Mouse (Mus musculus) erythroid progenitor cell, adult 5-6 weeks (primary cell): ENCODE data around the gene Rassf2. TPM values are rescaled to one million over a fixed set of nuclear protein-coding genes. Genes with fewer than 3 reads are reported as not detected.

Experiments
- ATAC-seq: replicated peaks from 2 replicates; pipeline ENCODE4 v1.8.0; 2016; ENCODE audit warnings: moderate number of reproducible peaks, mild to moderate bottlenecking, moderate TSS enrichment, inconsistent platforms; ENCODE audit not compliant: poor library complexity, low FRiP score, severe bottlenecking
- total RNA-seq, 2 experiments: library from RNA; stranded (forward) in 1 of 2; stranded (reverse) in 1 of 2; fragments of 150-400 nt in 1 of 2; fragments of 186-747, 209-891 nt in 1 of 2; gene quantifications; 2 replicates each; pipeline versions ENCODE4 v1.2.3 to v1.2.4; 2015 to 2017; ENCODE audit warnings: low replicate concordance in 2 of 2

The Rassf2 gene
- total RNA-seq, 2 experiments from 2014 or later: 9.6 to 16.7 TPM

DNA sequence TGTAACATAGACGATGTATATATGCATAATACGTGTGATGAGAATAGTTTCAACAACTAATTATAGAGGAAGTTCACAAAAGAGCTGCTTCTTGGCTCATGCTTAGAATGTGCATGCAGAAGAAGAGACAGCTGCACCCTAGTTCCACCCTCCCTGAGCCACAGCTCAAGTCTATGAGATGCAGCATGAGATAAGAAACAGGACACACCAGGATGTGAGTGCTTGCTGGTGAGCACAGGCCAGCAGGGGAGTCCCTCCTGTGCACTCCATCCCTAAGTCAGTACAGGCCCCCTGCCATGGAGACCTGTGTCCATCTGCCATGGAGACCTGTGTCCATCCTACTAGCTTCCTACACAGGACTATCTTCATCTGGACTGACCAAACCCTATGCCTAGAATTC, 59.5 kb downstream of the Rassf2 start:
- ATAC-seq: no peak

- ATAC-seq: no peak
These were observed 68.4 kb downstream of the Rassf2 start for GRCm38 (mm10) chr2:131961671-131962070.

- ATAC-seq: no peak
These were observed 72.3 kb downstream of the Rassf2 start for GRCm38 (mm10) chr2:131957731-131958222.

GRCm38 (mm10) chr2:131956336-131957256, 73.5 kb downstream of the Rassf2 start:
- no peak for ATAC-seq

DNA sequence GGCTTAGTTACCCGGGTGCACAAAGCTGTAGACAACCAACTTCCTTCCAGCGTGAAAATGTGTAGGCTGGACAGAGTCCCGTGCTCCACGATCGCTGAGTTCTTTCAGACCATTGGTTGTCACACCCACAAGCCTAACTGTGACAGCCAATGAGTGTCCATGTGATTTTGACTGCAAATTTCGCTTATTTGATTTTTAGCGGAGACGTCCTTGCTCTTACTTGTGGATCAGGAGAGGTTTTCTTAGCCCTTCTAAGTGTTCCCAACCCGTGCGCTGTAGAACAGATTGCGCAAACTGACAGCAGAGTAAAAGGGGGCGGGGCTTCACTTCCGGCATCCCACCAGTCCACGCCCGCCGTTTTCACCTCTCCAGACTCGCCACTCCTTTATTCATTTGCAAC, 74.8 kb downstream of the Rassf2 start:
- ATAC-seq: no peak

- no peak for ATAC-seq
These were observed 75.2 kb downstream of the Rassf2 start for GRCm38 (mm10) chr2:131954835-131955234.

DNA sequence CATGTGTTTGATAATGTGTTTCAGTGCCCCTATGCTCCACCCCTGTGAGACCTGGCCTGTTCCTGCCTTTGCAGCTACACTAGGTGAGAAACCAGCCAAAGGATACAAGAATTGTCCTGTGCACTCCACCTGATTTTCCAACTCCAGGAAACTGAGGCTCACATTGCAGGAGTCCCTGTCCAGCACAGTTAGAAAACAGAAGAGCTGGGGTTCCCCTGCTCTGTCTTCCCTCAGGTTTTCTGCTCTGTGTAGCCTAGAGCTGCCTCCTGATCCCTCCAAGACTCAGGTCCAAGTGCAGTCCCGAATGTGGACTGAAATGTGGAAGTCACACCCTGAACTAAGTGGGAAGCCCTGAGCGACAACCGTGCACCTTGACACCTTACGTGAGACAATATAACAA, 76.3 kb downstream of the Rassf2 start:
- no peak for ATAC-seq

- ATAC-seq: no peak
These were observed 77.0 kb downstream of the Rassf2 start for GRCm38 (mm10) chr2:131952961-131953538.

DNA sequence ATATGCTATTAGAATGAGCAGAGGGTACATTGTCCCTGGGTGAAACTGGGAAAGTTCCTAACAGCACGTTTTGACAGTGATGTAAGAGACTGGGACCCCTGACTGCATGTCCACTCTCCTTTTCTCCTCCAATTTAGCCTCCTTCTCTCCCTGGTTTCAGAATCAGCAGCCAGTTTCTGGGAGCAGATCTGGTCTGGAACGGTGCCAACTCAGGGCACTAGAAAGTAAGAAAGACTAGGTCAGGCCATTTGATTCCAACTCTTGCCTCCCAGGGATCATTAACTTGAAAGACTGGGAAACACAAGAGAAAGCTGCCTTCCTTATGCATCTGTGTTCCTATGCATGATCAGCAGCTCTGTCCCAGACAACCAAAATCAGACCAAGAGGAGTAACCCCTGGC, 77.6 kb downstream of the Rassf2 start:
- no peak for ATAC-seq

GRCm38 (mm10) chr2:131950598-131951095, 79.4 kb downstream of the Rassf2 start, which contains the start of gene Prnd:
Gene Prnd, plus strand, starts transcription at chr2:131950861.
- ATAC-seq: no peak

DNA sequence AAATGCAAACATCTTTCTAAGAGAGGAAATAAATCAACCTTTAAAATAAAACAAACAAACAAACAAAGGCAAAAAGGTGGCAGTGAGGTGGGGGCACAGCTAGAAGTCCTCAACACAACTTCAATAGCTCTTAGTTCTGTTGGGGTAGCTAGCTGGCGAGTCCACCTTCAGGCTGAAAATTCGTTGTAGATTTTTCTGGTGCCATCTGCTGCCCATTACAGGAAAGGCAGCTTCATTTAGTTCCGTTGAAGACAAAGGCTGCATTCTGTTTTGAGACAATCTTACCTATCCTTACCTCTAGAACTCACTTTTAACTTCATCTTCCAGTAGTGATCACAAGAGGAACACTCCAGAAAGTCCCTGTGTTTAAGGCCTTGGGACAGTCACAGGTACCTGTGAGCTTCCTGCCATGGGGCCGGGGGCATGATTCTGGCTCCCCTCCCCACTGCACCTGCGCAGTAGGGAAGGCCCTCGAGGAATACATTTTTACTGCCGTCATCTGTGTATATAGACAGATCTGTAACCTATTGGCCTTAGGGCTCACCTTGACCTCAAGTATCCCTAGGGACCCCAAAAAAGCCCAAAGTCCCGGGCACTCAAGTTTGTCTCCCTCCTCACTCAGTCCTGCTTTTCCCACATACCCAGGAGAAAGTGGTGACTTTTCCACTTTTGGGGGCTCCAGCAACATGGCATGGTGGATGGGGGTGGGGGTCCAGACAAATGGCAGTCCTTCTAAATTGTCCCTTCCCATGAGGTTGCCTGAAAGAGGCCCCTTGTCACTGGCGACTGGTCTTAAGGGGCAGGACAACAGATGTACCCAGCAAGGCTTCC, 80.1 kb downstream of the Rassf2 start:
- peak; percentile 60; the same call in 1 of the 2 replicates for ATAC-seq

DNA sequence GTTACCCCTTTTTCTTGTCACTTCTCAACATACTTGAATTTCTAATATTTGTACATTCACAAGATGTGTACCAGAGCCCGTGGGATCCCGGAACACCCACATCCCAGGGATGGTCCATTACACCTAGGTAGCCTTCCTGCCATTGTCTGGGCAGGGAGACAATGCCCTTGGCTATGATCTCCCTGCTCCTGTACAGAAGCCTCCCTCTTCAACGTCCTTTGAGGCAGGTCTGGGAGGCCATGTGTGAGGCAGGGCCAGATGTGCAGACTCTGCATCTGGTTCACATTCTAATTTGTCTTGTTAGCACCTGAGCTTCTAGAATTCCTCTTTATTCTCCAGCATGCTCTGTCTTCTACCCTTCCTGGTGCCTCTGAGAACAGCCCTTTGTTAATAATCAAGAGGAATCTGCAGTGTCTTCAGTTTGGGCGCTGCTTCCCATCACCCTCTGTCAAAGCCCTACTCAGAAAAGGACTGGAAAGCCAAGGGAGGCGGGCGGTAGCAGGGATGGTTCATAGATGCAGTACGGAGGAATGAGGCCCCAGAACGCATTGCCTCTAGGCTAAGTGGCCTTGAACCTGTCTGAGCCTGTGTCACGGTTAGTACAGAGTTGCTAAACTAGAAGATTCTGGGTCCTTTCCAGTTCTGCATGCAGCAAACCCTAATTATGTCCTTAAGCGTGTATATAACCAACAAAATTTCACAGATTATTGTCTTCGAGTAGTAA, 81.0 kb downstream of the Rassf2 start:
- no peak for ATAC-seq

DNA sequence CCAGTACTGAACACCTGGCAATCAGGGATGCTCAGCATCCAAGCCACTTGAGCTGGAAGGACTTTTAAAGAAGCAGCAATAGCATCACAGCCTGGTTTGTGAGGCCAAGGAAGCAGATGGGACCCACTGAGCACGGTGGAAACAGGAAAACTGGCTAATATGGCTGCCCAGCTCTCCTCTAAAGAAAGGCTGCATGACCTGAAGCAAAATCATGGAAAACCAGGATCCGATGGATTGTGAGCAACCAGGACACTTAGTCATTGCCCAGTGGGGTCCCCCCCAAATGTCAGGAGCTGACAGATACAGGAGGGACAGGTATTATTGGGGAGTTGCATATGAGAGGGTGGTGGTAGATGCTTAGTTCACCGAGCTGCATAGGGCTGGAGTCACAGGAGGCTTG, 81.9 kb downstream of the Rassf2 start:
- ATAC-seq: no peak

GRCm38 (mm10) chr2:131946351-131946750, 83.7 kb downstream of the Rassf2 start:
- no peak for ATAC-seq

DNA sequence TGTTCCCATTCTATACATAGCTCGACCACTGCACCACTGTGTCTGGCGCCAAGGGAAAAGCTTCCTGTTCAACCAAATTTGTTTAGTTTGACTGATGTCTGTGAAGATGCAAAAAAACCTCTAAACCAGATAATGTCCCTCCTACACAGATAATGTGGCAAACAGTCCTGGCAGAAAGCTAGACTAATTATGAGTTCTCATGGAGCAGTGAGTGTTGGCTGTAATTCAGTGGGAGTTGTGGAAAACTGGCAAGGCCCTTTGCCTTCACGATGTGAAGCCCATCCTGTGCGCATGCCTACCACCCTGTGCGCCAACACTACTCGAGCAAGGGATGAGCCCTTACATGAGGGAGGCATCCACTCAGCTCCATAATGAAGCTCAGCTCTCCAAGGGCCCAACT, 84.3 kb downstream of the Rassf2 start:
- ATAC-seq: no peak

GRCm38 (mm10) chr2:131945225-131945624, 84.8 kb downstream of the Rassf2 start:
- ATAC-seq: no peak

DNA sequence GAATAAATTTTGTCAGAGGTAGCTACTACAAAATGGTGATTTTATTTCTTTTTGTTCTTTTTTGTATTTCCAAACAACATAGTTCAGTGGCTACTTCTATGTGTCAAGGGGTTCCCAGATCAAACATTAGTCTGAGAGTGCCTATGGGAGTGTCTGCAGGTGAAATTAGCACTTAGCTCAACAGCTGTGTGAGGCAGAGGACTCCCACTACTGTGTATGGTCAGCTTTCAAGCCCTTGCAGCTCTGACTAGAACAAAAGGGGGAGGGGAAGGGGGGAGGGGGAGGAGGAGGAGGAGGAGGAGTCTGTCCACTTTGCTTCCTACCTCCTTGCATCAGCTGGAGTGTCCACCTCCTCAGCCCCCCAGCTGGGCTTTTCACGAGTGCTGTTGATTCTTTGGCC, 85.7 kb downstream of the Rassf2 start:
- no peak for ATAC-seq

- ATAC-seq: no peak
These were observed 88.6 kb downstream of the Rassf2 start for GRCm38 (mm10) chr2:131941501-131941900.

- ATAC-seq: peak; percentile 81
These were observed 89.6 kb downstream of the Rassf2 start for GRCm38 (mm10) chr2:131940506-131940905.
